Mouse (Mus musculus) duodenum, adult 2 months (tissue): Measurements from ENCODE around the gene Olfr1349. TPM values are rescaled to one million over a fixed set of nuclear protein-coding genes. Genes with fewer than 3 reads are reported as not detected.

ENCODE experiments used
- polyA plus RNA-seq: library from polyadenylated mRNA; depleted of rRNA; stranded (reverse); fragments of >200 nt; gene quantifications from 2 replicates; pipeline ENCODE4 v1.2.3, GENCODE M21; 2012; ENCODE audit warnings: low replicate concordance; rRNA removed

Olfr1349 gene
- polyA plus RNA-seq = not detected in 2 replicates

DNA sequence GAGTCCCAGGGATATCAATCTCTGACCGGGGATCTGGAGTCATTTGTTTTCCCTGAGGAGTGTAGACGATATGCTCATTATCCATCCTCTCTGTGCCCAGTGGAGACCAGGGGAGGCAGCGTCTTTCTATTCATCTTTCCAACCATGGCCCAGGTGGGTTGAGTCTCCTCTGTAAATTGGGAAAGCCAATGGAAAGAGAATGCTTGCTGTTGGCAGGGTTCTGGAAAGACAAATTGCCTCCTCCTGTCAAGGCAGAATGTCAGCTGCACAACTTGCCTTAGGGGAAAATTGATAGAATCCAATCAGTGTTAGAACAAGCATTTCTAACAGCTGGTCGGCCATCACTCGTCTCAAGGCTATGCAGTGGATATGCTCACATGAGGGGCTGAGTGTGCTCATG is at the start of gene Olfr1349:
TSS of gene Olfr1349 (minus strand) at position 101 of the 400 bp plus-strand sequence.

GRCm38 (mm10) chr7:6564541-6564940 is 41.8 kb upstream of the Olfr1349 start, which contains the start of gene Olfr1350:
TSS of gene Olfr1350 (plus strand) at chr7:6564841.

DNA sequence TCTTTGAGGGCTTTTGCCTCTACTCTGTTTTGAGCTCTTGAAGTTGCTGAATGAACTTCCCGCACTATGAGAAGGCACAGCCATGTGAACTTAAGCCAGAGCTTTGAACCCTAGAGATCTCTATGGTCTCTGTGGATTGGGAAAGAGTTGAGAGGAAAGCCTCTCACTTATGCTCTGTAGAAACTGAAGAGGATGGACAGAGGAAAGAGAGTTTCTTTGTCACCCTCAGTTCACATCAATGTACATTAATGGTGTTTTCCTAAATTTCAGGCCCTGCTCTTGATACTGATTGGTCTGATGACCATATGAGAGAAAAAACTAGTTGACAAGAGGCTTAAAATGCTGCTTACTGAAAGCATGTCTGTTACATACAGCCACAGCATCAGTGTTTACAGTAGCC is 14.1 kb downstream of the Olfr1349 start, which contains the start of gene Olfr1348:
TSS of gene Olfr1348 (minus strand) at position 101 of the 400 bp plus-strand sequence.

GRCm38 (mm10) chr7:6499655-6500054 is 23.1 kb downstream of the Olfr1349 start, which contains the start of gene Olfr1347:
TSS of gene Olfr1347 (minus strand) at chr7:6499755.

GRCm38 (mm10) chr7:6486841-6487240 is 35.9 kb downstream of the Olfr1349 start, which contains the start of gene Olfr5:
TSS of gene Olfr5 (minus strand) at chr7:6486941.

GRCm38 (mm10) chr7:6466951-6467350 is 55.8 kb downstream of the Olfr1349 start, which contains the start of gene Olfr1346:
TSS of gene Olfr1346 (plus strand) at chr7:6467101.

Other genes with a start within 250 kb of the Olfr1349 start
- gene Zfp667, start 236.4 kb downstream of the Olfr1349 start, polyA plus RNA-seq = 0.12 TPM in 1 of 2 replicates, not detected in the other
- gene Zfp583, start 191.7 kb downstream of the Olfr1349 start, polyA plus RNA-seq = not detected in 2 replicates
- gene Gm3854, start 179.2 kb downstream of the Olfr1349 start, polyA plus RNA-seq = not detected in 2 replicates
- 0.02 TPM in 1 of 2 replicates, not detected in the other for gene Zfp78, start 159.7 kb downstream of the Olfr1349 start, polyA plus RNA-seq
- gene Zfp28, start 139.7 kb downstream of the Olfr1349 start, polyA plus RNA-seq = 0.18 and 0.23 TPM in 2 replicates
- gene Smim17, start 124.2 kb downstream of the Olfr1349 start, polyA plus RNA-seq = not detected in 2 replicates
- gene Gm20715, start 112.7 kb downstream of the Olfr1349 start, polyA plus RNA-seq = not detected in 2 replicates
- not detected in 2 replicates for gene Olfr1344, start 84.3 kb downstream of the Olfr1349 start, polyA plus RNA-seq
- gene Olfr1336, start 66.8 kb downstream of the Olfr1349 start, polyA plus RNA-seq = not detected in 2 replicates
- gene Olfr1346, start 55.8 kb downstream of the Olfr1349 start, polyA plus RNA-seq = not detected in 2 replicates
- gene Olfr5, start 36.0 kb downstream of the Olfr1349 start, polyA plus RNA-seq = not detected in 2 replicates
- not detected in 2 replicates for gene Olfr1347, start 23.2 kb downstream of the Olfr1349 start, polyA plus RNA-seq
- not detected in 2 replicates for gene Olfr1348, start 14.2 kb downstream of the Olfr1349 start, polyA plus RNA-seq
- not detected in 2 replicates for gene Olfr1350, start 41.9 kb upstream of the Olfr1349 start, polyA plus RNA-seq
- 0.04 TPM in 1 of 2 replicates, not detected in the other for gene Zim1, start 173.5 kb upstream of the Olfr1349 start, polyA plus RNA-seq
- 0.28 and 0.79 TPM in 2 replicates for gene Peg3, start 207.5 kb upstream of the Olfr1349 start, polyA plus RNA-seq
- not detected in 2 replicates for gene Usp29, start 207.6 kb upstream of the Olfr1349 start, polyA plus RNA-seq